Mouse (Mus musculus): ENCODE measurements at regions not wholly inside any gene's neighbourhood (a gene's known extent, or its start where the extent isn't known, plus 50 kb on each side); places are given as distances from the start of the nearest gene placed in this dataset.

DNA sequence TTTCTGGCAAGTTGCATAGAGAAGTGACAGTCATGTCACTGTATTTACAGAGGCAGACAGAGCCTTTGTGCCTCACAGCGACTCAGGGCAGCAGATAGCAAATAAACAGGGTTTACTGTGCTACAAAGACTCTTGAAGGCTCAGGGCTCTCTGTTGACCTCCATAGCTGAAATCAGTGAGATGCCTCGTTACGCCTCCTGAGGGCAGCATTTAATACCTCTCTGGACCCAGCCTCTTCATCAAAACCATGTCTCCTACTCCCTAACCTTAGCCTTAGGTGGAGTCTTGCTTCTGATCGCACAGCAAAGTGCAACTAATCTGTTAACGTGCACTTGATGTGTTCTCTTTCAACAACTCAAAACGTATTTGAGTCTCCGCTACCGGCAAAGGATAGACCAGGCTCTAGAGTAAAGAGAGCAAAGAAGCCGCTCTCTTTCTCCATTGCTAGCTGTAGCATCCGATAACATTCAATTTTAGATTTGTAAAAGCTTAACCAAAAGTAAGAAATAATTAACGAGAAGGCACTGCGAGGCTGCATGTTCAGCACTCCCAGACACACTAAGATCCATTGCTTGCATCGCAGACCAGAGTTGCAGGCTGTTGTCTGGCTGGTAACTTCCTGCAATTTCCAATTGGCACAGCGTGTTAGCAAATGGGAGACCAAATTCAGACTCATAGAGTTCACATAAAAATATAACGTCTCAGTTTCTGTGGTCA is 101.1 kb upstream of the Man2a1 start:
- peak; percentile 37 for DNase-seq

DNA sequence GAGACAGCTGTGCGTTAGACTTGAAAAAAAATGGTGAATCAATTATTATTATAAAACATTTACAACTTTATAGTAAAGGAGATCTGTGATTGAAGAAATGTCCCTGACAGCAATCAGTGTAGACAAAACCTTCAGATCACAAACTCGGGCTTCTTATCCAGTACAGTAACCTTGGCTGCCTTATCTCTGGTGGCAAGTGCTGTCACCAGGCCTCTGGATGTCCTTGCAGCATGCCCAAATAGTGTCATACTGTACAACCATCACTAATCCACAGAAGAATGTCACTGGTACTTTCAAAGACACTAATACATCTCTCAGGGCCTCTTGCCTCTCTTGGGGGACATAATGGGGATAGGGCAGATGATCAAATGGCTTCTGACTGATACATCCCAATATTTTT is 98.2 kb upstream of the Man2a1 start:
- DNase-seq: no peak

DNA sequence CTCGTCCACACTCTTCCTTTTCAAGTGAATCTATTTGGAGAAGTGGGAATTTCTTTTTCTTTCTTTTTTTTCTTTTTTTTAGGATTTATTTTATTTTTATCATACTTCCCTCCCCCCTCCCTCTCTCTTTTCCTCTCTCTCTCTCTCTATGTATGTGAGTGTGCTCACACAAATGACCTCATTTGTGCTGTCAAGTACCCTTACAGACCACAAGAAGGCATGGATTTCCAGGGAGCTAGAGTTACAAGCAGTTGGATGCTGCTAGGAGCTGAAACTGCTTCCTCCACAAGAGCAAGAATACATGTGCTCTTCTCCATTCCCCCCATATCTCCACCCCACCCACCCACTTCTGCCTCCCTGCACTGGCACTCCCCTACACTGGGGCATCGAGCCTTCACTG is 94.6 kb upstream of the Man2a1 start:
- no peak for DNase-seq

DNA sequence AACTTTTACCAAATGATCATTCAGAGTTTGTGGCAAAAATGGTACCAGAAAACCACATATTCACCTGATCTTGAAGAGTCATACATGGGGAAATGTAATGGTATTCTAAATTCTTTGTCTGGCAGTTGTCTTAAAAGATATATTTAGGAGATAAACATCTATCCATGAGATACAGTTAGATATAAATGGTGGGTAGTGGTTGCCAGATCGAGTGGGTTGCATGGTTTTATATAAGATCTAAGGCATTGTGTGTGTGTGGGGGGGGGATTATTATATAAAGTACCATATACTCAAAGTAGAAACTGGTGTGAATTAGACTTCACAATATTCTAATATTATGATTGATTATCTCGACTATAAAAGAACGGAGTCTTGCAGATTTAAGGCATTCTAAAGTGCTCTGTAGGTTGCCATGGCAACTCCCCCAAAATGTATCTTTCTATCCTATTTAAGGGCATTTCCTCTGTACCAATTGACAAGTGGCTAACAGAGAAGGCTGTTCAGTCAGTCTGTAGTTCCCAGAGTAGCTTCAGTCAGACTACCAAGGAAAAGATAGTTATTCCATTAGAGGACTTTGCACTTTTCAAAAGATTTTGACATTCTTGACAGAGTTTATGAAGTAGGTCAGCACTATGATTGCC is 89.3 kb upstream of the Man2a1 start:
- no peak for DNase-seq

DNA sequence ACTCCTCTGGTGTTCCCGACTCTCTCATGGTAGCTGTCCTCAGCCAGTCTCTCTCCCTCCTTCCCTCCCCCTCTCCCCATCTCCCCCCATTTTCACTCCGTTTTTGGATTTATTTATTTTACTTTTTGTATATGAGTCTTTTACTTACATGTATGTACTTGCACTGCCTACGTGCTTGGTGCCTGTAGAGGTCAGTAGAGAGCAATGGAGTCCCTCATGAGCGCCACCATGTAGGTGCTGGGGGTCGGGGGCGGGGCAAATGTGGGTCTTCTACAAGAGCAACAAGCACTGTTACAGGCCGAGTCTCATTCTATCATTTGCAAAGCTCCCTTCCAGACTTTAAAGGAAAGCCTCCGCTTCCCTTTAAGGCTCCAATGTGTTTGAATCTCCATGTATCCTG is 78.3 kb upstream of the Man2a1 start:
- no peak for DNase-seq

DNA sequence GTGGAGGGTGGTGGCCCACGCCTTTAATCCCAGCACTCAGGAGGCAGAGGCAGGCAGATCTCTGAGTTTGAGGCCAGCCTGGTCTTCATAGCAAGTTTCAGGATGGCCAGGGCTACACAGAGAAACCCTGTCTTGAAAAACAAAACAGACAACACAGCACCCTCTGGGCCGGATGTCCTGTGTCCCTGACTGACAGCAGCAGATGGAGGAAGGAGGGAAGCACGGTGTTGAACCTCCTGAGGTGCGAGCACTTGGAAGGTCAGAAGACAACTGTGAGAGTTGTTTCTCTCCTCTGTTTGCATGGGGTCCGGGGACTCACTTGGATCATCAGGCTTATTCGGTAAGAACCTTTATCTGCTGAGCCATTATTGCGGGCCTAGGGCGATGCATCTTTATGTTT is 76.6 kb upstream of the Man2a1 start:
- no peak for DNase-seq

DNA sequence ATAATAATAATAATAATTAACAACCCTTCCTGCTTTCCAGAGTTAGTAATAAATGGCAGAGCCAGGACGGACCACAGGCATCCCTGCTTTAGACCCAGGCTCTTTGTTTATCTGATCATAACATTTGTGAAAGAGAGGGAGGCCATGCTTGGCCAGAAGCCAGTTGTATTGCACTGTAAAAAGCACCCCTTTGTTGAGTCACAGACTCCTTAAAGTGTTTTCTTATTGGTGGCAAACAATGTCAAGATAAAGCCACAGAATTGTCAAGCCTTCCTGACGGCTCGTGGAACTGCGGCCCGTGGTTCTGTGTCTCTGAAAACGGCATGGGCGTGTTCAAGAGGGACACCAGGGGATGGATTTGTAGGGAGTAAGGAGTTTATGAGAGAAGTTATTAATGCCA is 72.7 kb upstream of the Man2a1 start:
- no peak for DNase-seq

DNA sequence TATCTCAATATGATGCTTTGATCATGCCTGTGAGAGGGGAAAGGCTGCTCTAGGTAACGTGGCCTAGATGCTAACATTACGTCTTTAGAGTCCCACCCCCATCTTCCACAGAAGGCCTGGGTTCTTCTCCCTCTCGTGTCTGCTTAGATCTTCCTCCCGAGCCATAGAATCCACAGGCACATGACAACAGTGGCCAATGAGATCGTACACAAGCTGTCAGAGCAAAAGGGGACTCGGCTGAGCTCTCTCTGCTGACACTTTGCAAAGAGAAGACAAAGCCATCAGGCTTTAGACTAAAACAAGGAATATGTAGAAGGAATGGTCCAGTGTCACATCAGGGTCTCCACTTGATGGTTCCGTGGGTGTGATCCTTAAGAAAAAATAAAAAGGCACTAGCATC is 72.1 kb upstream of the Man2a1 start:
- no peak for DNase-seq

DNA sequence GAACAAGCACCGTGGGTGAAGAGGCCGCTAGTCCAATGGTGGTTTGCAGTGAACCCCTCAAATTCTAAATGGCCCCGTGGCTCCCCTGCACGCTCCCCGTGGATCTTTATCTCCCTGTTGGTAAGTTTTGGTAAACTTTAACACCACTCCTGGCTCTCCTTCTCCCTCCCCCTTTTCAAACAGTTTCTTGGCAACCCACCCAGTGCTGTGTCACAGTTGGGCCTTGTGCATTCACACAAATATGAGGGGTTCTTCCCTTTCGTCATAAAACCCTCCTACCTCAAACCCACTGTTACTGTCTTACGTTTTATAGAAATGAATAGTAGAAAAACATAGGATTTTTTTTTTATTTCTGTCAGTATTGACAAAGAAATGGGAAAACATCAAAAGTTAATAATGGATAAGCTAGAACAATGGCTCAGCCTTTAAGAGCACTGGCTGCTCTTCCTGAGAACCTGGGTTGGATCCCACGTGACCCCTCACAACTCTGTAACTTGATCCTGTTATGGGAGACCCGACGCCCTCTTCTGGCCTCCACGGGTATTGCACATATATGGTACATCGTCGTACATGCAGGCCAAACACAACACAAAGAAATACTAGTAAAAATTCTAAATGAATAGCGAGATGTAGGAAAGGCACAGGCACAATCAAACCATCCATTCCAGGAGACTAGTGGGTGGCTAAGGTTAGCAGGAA is 71.1 kb upstream of the Man2a1 start:
- no peak for DNase-seq

DNA sequence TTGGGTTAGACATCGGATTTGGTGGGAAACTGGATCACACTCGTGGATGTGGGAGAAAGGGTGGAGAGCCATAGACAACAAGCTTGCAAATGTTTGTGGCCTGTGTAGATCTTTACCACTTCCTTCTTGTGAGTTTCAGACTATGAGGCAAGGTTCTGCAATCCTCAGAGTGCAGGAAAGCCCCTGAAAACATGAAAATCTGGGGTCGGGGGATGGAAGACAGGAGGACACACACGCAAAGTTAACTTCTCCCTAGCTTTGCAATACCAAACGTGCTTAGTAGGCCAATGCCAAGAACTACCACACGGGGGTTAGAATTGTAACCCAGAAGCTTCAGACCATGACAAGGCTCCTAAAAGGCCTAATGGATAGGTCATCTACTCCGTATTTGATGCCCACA is 69.4 kb upstream of the Man2a1 start:
- no peak for DNase-seq

DNA sequence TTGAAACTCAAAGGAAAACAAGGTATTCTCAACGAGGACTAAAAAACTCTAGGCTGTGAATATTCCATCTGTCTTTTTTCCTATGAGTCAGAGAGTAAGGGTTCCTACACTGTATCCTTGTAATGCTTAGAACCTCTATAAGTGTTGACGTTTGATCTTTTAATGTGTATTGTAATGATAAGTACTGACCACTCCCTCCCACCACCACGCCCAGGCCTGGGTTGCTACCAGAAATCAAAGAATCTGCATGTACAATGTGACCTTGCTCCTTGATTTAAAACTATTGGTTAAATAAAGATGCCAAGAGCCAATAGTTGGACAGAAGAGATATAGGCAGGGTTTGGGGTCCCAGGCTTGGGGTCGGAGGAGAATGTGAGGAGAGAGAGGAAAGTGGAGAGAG is 66.2 kb upstream of the Man2a1 start:
- DNase-seq: no peak

DNA sequence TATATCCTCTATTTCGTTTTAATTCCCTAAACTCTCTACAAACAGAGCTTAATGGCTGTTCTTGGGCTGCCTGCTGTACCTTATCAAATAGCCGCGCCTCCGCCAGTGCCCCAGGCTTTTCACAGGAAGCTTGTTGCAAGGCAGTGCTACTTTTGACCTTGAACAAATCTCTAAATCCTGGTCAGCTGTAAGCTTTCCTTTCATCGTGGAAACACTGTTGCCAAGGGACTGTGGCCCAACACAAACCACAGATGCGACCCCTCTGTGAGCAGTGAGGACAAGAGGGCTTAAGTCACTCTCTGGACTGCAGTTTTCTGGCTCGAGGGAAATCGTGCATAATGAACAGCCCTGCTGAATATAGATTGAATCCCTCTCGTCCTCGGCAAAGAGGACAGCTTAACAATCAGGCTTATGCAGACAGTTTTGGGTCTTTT is 62.0 kb upstream of the Man2a1 start:
- DNase-seq: peak; percentile 26

DNA sequence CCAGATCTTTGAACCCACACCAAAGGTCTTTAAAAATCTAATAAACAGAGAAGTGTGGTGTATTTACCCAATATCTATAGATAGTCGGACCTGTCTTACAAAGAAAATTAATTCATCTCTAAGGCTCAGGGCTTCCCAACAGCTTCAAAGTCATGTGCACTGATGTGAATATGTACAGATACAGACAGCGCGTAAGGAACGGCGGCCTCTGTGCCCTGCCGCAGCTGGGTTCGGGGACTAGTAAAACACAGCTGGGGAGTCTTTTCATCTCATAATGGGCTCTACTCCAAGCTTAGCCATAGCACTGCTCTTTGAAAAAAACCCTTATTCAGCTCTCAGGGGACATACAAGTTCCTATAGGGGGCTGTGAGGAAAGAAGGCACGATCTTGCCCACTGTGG is 60.1 kb upstream of the Man2a1 start:
- DNase-seq: no peak

DNA sequence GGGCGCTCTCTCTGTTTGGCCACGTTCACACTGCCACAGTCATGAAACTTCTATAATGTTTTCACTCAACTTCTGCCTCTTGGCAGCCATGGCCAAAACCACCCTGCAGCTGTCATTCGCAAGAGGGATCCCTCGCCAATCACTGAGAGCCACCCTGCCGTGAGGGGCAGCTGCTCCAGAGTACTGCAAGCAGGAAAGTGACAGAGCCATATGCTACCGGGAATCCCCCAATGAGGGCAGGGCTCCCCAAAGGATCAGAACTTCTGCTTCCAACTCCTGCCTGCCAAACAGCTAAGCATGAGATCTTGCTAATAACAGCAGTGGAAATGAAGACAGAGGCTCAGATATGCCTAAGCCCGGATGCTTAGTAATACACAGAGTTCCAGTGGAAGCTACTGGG is 52.0 kb upstream of the Man2a1 start:
- no peak for DNase-seq

DNA sequence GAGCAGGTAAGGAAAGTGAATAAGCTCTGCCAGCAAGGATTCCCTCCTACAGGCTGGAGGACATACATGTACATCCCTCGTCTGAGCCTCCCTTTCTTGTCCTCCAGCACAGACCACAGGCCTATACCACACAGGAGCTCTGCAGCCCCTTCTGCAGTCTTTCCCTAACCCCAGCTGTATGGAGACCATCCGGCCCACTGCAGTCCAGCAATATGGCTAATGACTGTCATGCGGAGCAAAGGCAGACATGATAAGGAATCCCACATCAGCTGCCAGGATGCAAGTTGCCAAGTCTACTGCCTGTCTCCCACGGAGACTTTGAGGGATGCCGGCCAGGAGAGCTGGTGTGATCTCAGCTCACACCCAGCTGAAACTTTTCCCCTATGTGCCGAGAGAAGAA is 50.5 kb upstream of the Man2a1 start:
- no peak for DNase-seq

Small RNA genes lying in the stretch of these regions (microRNA-seq; reads per million reads assigned to microRNA genes)
- gene Mir6420: 0 reads per million in 2 experiments

All from adrenal gland, postnatal 25 days (tissue).